Mouse (Mus musculus) stomach, postnatal 0 days (tissue): ENCODE data around the gene Tat. TPM values are rescaled to one million over a fixed set of nuclear protein-coding genes. Genes with fewer than 3 reads are reported as not detected.
A peak's percentile ranks its signal among the peaks of the same experiment; 100 is the strongest.

Experiments
- ATAC-seq: fragments of 200-750 bp; cut with Nextera tagmentation; 2 replicates; pipeline ENCODE4 v1.8.0; 2017; ENCODE audit not compliant: low FRiP score, low TSS enrichment
- DNase-seq: peaks from one replicate; pipeline ENCODE4 v3.0.0-alpha.2; 2016; ENCODE audit warnings: low spot score
- H3K27ac ChIP-seq: fragments of 300-500 bp; sonication (generic); replicated peaks from 2 replicates; pipeline ENCODE4 v1.5.1; 2014; ENCODE audit warnings: mild to moderate bottlenecking, control low read depth
- H3K27me3 ChIP-seq: fragments of 300-500 bp; sonication (generic); 2 replicates; pipeline ENCODE4 v1.6.1; 2014; ENCODE audit warnings: low read length; ENCODE audit not compliant: control insufficient read depth, insufficient read depth
- H3K36me3 ChIP-seq: fragments of 300-500 bp; sonication (generic); 2 replicates; pipeline ENCODE4 v1.6.1; 2014; ENCODE audit warnings: low read length, mixed read lengths; ENCODE audit not compliant: control insufficient read depth, insufficient read depth
- H3K4me1 ChIP-seq: fragments of 300-500 bp; sonication (generic); replicated peaks from 2 replicates; pipeline ENCODE4 v1.6.1; 2014; ENCODE audit warnings: antibody characterized with exemption; ENCODE audit not compliant: control insufficient read depth, insufficient read depth
- H3K4me2 ChIP-seq: fragments of 300-500 bp; sonication (generic); replicated peaks from 2 replicates; pipeline ENCODE4 v1.6.1; 2014; ENCODE audit warnings: low read depth, mild to moderate bottlenecking, control low read depth, moderate library complexity
- H3K4me3 ChIP-seq: fragments of 300-500 bp; sonication (generic); 2 replicates; pipeline ENCODE4 v1.5.1; 2014; ENCODE audit warnings: low read depth, low read length, control low read depth
- H3K9ac ChIP-seq: fragments of 300-500 bp; sonication (generic); 2 replicates; pipeline ENCODE4 v1.6.1; 2014; ENCODE audit warnings: mild to moderate bottlenecking, low read length, control low read depth, mixed read lengths
- H3K9me3 ChIP-seq: fragments of 300-500 bp; sonication (generic); 2 replicates; pipeline ENCODE4 v1.6.1; 2016; ENCODE audit warnings: low read length; ENCODE audit not compliant: control insufficient read depth
- CTCF ChIP-seq: IDR thresholded peaks from 2 replicates; pipeline ENCODE4 v1.5.1; 2016; ENCODE audit warnings: antibody characterized with exemption, low read depth, mild to moderate bottlenecking, moderate library complexity
- EP300 ChIP-seq: optimal IDR thresholded peaks from 2 replicates; pipeline ENCODE3; 2016; ENCODE audit warnings: antibody characterized with exemption
- WGBS: fragments of 180-500 bp; shearing (Covaris S2); extraction: QIAGEN DNeasy Blood & Tissue Kit; methylation state at CpG from one replicate; pipeline ENCODE4 v1.1.7; 2014; 5-methylcytosine and 5-hydroxymethylcytosine counted together
- polyA plus RNA-seq: library from polyadenylated mRNA; unstranded; fragments of >200 nt; fragmentation: Nextera tagmentation; extraction: Ambion mirVana; gene quantifications from 2 replicates; pipeline ENCODE4 v1.2.1, GENCODE M21; 2015

Gene Tat
- polyA plus RNA-seq, 1 experiment from 2014 or later = 0.12 TPM

GRCm38 (mm10) chr8:109998066-109998465 lies 7.8 kb downstream of the Tat start:
- TF ChIP-seq EP300 = no peak
- no peak for ATAC-seq
- Histone ChIP-seq H3K4me2 (no peak overlapping the region), H3K27me3 (no peaks in the 10 kb centered on the region), H3K4me3 (no peak overlapping the region), H3K4me1 (no peaks in the 10 kb centered on the region), H3K36me3 (no peaks in the 10 kb centered on the region), H3K9ac (no peak overlapping the region), H3K9me3 (no peaks in the 10 kb centered on the region), H3K27ac (no peak overlapping the region)
- no peak for DNase-seq
- WGBS = 73% methylated on average over 7 of the region's 7 CpGs

GRCm38 (mm10) chr8:109999974-110000373 lies 9.7 kb downstream of the Tat start:
- no peak overlapping the region for H3K4me2 ChIP-seq
- H3K27ac ChIP-seq = no peak overlapping the region
- DNase-seq = no peak
- no peak overlapping the region for H3K9ac ChIP-seq
- no peaks in the 10 kb centered on the region for H3K36me3 ChIP-seq
- TF ChIP-seq EP300 (no peak), CTCF (no peak)
- no peak overlapping the region for H3K4me3 ChIP-seq
- 83% methylated on average over 10 of the region's 10 CpGs for WGBS
- no peaks in the 10 kb centered on the region for H3K27me3 ChIP-seq
- H3K4me1 ChIP-seq = no peaks in the 10 kb centered on the region
- no peaks in the 10 kb centered on the region for H3K9me3 ChIP-seq
- ATAC-seq = no peak

DNA sequence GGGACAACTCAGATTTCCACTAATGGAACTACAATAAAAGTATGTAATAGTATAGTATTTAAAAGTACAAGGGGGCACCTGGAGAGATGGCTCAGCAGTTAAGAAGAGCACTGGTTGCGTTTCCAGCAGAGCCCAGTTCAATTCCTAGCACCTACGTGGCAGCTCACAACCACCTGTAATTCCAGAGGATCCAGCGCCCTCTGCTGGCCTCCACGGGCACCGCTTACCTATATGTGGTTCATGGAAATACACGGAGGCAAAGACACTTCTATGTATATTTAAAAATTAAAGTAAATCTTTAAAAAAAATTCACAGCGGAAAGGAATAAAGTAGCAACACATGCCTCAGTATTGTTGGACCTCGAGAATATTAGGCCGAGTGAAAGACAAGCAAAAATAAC lies 12.7 kb downstream of the Tat start:
- no peak overlapping the region for H3K4me3 ChIP-seq
- no peaks in the 10 kb centered on the region for H3K9me3 ChIP-seq
- peak; percentile 66 for TF ChIP-seq CTCF
- no peak for TF ChIP-seq EP300
- no peak overlapping the region for H3K9ac ChIP-seq
- no peak overlapping the region for H3K27ac ChIP-seq
- ATAC-seq (no peak), DNase-seq (peak; percentile 50)
- 40% methylated on average over 9 of the region's 9 CpGs for WGBS
- H3K4me2 ChIP-seq = no peak overlapping the region
- H3K4me1 ChIP-seq = no peaks in the 10 kb centered on the region
- H3K27me3 ChIP-seq = no peaks in the 10 kb centered on the region
- H3K36me3 ChIP-seq = no peaks in the 10 kb centered on the region

DNA sequence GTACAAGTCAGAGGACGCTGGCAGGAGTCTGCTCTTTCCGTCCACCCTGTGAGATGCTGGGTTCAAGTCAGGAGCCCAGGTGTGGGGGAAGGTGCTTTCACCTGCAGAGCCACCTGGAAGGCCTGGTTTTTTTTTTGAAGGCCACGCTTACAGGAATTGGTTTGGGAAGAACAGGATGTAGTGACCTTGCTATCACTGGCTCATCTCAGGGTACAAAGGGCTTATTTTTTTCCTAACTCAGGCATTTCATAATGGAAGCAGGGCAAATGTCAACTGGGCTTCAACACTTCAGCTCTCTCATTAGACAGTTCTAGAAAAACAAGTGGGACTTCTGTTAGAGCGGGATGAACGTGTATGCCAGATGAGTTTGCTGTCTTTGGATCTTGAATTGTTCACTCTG lies 14.1 kb downstream of the Tat start:
- no peak overlapping the region for H3K4me2 ChIP-seq
- no peak for ATAC-seq
- no peaks in the 10 kb centered on the region for H3K9me3 ChIP-seq
- TF ChIP-seq EP300 (no peak), CTCF (no peak)
- no peaks in the 10 kb centered on the region for H3K36me3 ChIP-seq
- H3K27ac ChIP-seq = no peak overlapping the region
- no peak overlapping the region for H3K9ac ChIP-seq
- H3K27me3 ChIP-seq = no peaks in the 10 kb centered on the region
- no peaks in the 10 kb centered on the region for H3K4me1 ChIP-seq
- H3K4me3 ChIP-seq = no peak overlapping the region
- WGBS = 65% methylated on average over 5 of the region's 5 CpGs
- no peak for DNase-seq

DNA sequence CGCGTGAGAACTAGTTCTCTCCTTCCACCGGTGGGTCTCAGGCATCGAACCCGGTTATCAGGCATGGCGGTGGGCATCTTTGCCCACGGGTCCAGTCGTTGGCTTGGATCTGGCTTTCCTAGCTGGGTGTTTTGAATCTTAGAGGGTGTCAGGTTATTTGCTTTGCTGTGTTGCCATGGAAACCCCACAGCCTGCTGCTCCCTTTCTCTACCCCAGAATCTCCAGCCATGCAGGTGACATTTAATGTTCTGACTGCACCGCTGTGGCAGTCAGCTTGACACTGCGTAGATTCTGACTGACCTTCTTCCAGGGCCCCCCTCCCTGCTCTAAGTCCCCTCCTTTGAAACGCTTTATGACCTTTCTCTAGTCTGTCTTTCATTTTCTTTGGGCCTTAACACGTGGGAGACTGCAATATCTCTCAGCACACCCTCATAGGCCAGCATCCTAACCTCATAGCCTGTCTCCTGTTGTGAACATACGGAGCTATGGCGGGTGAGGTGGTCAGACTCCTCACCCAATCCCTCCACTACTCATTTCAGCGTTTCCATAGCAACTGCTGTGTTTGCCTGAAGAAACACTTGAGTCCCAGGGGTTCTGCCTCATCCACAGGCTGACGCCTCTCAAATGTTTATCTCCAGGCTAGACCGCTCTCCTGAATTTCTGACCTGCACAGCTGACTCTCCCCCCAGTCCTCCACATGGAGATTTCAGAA lies 16.2 kb downstream of the Tat start:
- Histone ChIP-seq H3K4me2 (no peak overlapping the region), H3K4me1 (no peaks in the 10 kb centered on the region), H3K4me3 (no peak overlapping the region), H3K9me3 (no peaks in the 10 kb centered on the region), H3K27me3 (no peaks in the 10 kb centered on the region), H3K27ac (no peak overlapping the region), H3K9ac (no peak overlapping the region), H3K36me3 (no peaks in the 10 kb centered on the region)
- DNase-seq (no peak), ATAC-seq (no peak)
- WGBS = 65% methylated on average over 17 of the region's 17 CpGs
- TF ChIP-seq CTCF (no peak), EP300 (no peak)

- Histone ChIP-seq H3K27ac (no peak overlapping the region), H3K4me1 (no peaks in the 10 kb centered on the region), H3K36me3 (no peaks in the 10 kb centered on the region), H3K4me2 (no peak overlapping the region), H3K9ac (no peak overlapping the region), H3K27me3 (no peaks in the 10 kb centered on the region), H3K4me3 (no peak overlapping the region), H3K9me3 (no peaks in the 10 kb centered on the region)
- 73% methylated on average over 26 of the region's 26 CpGs for WGBS
- DNase-seq (no peak), ATAC-seq (no peak)
- no peak for TF ChIP-seq EP300
Measured at GRCm38 (mm10) chr8:110008228-110008994, 18.2 kb downstream of the Tat start.
